Mouse (Mus musculus): Measurements from ENCODE around the gene Slc16a13.
"Not testable (repeated sequence)": the region's sequence is repeated elsewhere in the genome, so short reads cannot be mapped to it uniquely, and the experiment has no call there.

The Slc16a13 gene

DNA sequence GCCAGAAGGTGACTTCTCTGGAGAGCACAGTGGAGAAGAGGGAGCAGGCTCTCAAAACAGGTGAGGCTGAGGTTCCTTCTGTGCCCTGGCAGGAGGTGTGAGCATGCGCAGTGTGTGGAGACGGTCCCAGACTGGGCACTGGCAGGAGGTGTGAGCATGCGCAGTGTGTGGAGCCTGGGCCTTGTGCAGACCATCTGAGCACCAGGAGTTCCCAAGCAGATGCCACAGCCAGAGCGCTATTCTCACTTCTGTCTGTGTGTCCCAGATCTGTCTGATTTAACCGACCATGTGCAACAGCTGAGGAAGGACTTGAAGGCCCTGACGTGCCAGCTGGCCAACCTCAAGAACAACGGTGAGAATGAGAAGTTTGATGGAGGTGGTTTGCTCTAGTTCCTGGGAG lies 51.4 kb downstream of the Slc16a13 start:
- not testable (repeated sequence) for DNase-seq

- no peak for DNase-seq
These were observed 52.7 kb downstream of the Slc16a13 start for GRCm38 (mm10) chr11:70168136-70168535.

Measured in layer of hippocampus, adult 9-11 months (tissue).